Mouse (Mus musculus): ENCODE results near the gene Zcchc14. TPM values are rescaled to one million over a fixed set of nuclear protein-coding genes. Genes with fewer than 3 reads are reported as not detected.

Gene Zcchc14
- polyA plus RNA-seq, 1 experiment, result 31.4 TPM

DNA sequence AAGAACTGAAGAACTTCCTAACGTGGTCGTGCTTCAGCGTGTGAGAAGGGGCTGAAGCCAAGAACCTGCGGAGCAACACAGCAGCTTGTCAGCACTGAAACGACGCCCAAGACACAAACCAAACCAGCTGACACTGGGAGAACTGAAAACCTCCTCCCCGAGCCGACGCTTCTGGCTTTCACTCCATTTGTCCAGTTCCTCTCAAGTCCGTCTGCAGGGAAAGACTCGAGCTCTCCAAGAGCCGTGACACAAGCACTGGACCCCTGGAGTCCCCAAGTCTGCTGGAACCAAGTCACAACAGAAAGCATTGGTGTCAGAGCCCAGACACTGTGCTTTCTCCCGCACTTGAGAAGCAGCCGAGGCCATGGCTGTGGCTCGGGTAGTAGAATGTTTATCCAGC is 43.5 kb downstream of the Zcchc14 start:
- Histone ChIP-seq H3K36me3 (ENCODE audit: control insufficient read depth, insufficient read depth, low read length) (peaks cover 4% of the 10 kb centered on the region), H3K4me1 (ENCODE audit: control insufficient read depth, insufficient read depth, low read length) (no peaks in the 10 kb centered on the region), H3K27ac (ENCODE audit: insufficient read depth, low read depth, low read length) (no peak overlapping the region), H3K4me3 (ENCODE audit: insufficient read depth, low read depth, low read length) (no peak overlapping the region), H3K27me3 (replicated peaks; ENCODE audit: control insufficient read depth, insufficient read depth, low read length) (no peaks in the 10 kb centered on the region)
- TF ChIP-seq CTCF (conservative IDR thresholded peaks at IDR 0.05; ENCODE audit: insufficient read depth, insufficient read length, low read depth, low read length) (no peak), POLR2A (IDR thresholded peaks at IDR 0.05; ENCODE audit: low read depth, low read length) (no peak)
- no peak for DNase-seq
- 68% methylated on average over 15 of the region's 15 CpGs for WGBS

DNA sequence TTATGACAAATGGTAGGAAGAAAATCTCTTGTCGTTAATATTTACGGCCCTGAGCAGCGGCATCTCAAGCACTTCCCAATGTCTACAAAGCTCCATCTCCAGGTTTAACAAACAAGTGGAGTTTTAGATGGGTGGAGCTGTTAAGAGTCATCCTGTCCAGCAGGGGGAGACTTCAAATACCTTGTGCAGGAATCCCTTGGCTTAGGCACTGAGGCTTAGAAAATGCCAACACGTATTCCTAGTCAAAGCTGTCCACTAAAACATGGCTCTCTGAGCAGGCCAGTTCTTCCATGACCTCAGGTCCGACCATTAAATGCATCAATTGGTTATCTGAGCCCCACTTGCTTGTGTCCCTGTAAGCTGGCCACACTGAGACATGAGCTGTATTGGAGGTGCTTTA is 45.0 kb downstream of the Zcchc14 start:
- H3K27ac ChIP-seq (ENCODE audit: insufficient read depth, low read depth, low read length), result no peak overlapping the region
- no peak for TF ChIP-seq POLR2A (IDR thresholded peaks at IDR 0.05; ENCODE audit: low read depth, low read length)
- TF ChIP-seq CTCF (conservative IDR thresholded peaks at IDR 0.05; ENCODE audit: insufficient read depth, insufficient read length, low read depth, low read length), result peak; percentile 54
- H3K27me3 ChIP-seq (replicated peaks; ENCODE audit: control insufficient read depth, insufficient read depth, low read length), result no peaks in the 10 kb centered on the region
- no peaks in the 10 kb centered on the region for H3K4me1 ChIP-seq (ENCODE audit: control insufficient read depth, insufficient read depth, low read length)
- peaks cover 6% of the 10 kb centered on the region for H3K36me3 ChIP-seq (ENCODE audit: control insufficient read depth, insufficient read depth, low read length)
- no peak for DNase-seq
- 74% methylated on average over 5 of the region's 5 CpGs for WGBS
- no peak overlapping the region for H3K4me3 ChIP-seq (ENCODE audit: insufficient read depth, low read depth, low read length)

GRCm38 (mm10) chr8:121603801-121604200 is 48.9 kb downstream of the Zcchc14 start:
- H3K27ac ChIP-seq (ENCODE audit: insufficient read depth, low read depth, low read length), result no peak overlapping the region
- TF ChIP-seq POLR2A (IDR thresholded peaks at IDR 0.05; ENCODE audit: low read depth, low read length) (no peak), CTCF (conservative IDR thresholded peaks at IDR 0.05; ENCODE audit: insufficient read depth, insufficient read length, low read depth, low read length) (no peak)
- no peak for DNase-seq
- WGBS, result 86% methylated on average over 12 of the region's 12 CpGs
- no peaks in the 10 kb centered on the region for H3K4me1 ChIP-seq (ENCODE audit: control insufficient read depth, insufficient read depth, low read length)
- H3K36me3 ChIP-seq (ENCODE audit: control insufficient read depth, insufficient read depth, low read length), result peaks cover 8% of the 10 kb centered on the region
- H3K27me3 ChIP-seq (replicated peaks; ENCODE audit: control insufficient read depth, insufficient read depth, low read length), result no peaks in the 10 kb centered on the region
- H3K4me3 ChIP-seq (ENCODE audit: insufficient read depth, low read depth, low read length), result no peak overlapping the region

- no peaks in the 10 kb centered on the region for H3K4me1 ChIP-seq (ENCODE audit: control insufficient read depth, insufficient read depth, low read length)
- no peak overlapping the region for H3K4me3 ChIP-seq (ENCODE audit: insufficient read depth, low read depth, low read length)
- TF ChIP-seq POLR2A (IDR thresholded peaks at IDR 0.05; ENCODE audit: low read depth, low read length), result no peak
- TF ChIP-seq CTCF (conservative IDR thresholded peaks at IDR 0.05; ENCODE audit: insufficient read depth, insufficient read length, low read depth, low read length), result peak; percentile 89
- no peaks in the 10 kb centered on the region for H3K27me3 ChIP-seq (replicated peaks; ENCODE audit: control insufficient read depth, insufficient read depth, low read length)
- H3K36me3 ChIP-seq (ENCODE audit: control insufficient read depth, insufficient read depth, low read length), result peaks cover 9% of the 10 kb centered on the region
- 17% methylated on average over 3 of the region's 3 CpGs for WGBS
- peak; percentile 88 for DNase-seq
- no peak overlapping the region for H3K27ac ChIP-seq (ENCODE audit: insufficient read depth, low read depth, low read length)
These were observed 49.8 kb downstream of the Zcchc14 start for GRCm38 (mm10) chr8:121602860-121603259.

DNA sequence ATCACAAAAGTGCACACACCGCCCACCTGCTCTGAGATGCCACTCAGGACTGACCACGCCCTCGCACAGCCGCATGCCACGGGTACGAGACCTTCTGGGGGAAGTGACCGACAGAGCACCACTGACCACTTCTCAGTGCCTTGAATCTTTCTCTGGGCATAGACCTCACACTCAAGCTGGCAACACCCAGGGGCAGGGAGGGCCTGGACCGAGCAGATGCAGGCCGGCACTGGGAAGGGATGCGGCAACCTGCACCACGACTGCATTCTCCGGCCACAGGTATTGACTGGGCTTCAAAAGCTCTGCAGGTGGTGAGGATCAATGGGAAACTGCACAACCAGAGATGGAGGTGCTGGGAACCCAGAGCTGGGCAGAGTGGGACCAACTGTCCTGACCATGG is 50.3 kb downstream of the Zcchc14 start:
- no peak overlapping the region for H3K27ac ChIP-seq (ENCODE audit: insufficient read depth, low read depth, low read length)
- TF ChIP-seq POLR2A (IDR thresholded peaks at IDR 0.05; ENCODE audit: low read depth, low read length) (no peak), CTCF (conservative IDR thresholded peaks at IDR 0.05; ENCODE audit: insufficient read depth, insufficient read length, low read depth, low read length) (no peak)
- no peak for DNase-seq
- 92% methylated on average over 12 of the region's 12 CpGs for WGBS
- peaks cover 10% of the 10 kb centered on the region for H3K36me3 ChIP-seq (ENCODE audit: control insufficient read depth, insufficient read depth, low read length)
- no peaks in the 10 kb centered on the region for H3K4me1 ChIP-seq (ENCODE audit: control insufficient read depth, insufficient read depth, low read length)
- H3K27me3 ChIP-seq (replicated peaks; ENCODE audit: control insufficient read depth, insufficient read depth, low read length), result no peaks in the 10 kb centered on the region
- no peak overlapping the region for H3K4me3 ChIP-seq (ENCODE audit: insufficient read depth, low read depth, low read length)

GRCm38 (mm10) chr8:121599842-121600241 is 52.9 kb downstream of the Zcchc14 start:
- 84% methylated on average over 14 of the region's 14 CpGs for WGBS
- TF ChIP-seq CTCF (conservative IDR thresholded peaks at IDR 0.05; ENCODE audit: insufficient read depth, insufficient read length, low read depth, low read length), result no peak
- TF ChIP-seq POLR2A (IDR thresholded peaks at IDR 0.05; ENCODE audit: low read depth, low read length), result no peak

DNA sequence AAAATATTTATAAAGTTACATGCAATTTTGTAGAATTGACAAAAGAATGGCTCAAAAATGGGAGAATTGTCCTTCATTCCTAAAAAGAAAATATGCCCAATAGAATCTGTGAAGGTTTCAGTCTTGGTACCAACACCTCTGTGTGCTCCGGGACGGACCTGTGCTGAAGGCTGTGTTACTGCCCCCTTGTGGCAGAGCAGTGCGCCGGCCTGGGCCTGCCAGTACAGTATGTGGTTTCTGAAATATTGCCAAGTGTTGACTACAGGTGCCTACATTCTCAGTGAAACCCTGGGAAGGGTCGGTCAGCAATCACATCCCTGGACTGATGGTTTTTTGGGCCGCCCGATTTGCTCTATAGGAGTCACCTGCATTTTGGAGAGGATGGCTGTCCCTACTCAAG is 53.8 kb downstream of the Zcchc14 start:
- TF ChIP-seq CTCF (conservative IDR thresholded peaks at IDR 0.05; ENCODE audit: insufficient read depth, insufficient read length, low read depth, low read length) (peak; percentile 93), POLR2A (IDR thresholded peaks at IDR 0.05; ENCODE audit: low read depth, low read length) (no peak)
- Histone ChIP-seq H3K4me1 (ENCODE audit: control insufficient read depth, insufficient read depth, low read length) (no peaks in the 10 kb centered on the region), H3K27me3 (replicated peaks; ENCODE audit: control insufficient read depth, insufficient read depth, low read length) (no peaks in the 10 kb centered on the region), H3K4me3 (ENCODE audit: insufficient read depth, low read depth, low read length) (no peak overlapping the region), H3K36me3 (ENCODE audit: control insufficient read depth, insufficient read depth, low read length) (peaks cover 3% of the 10 kb centered on the region; the same call in 1 of the 2 replicates), H3K27ac (ENCODE audit: insufficient read depth, low read depth, low read length) (no peak overlapping the region)
- WGBS, result 20% methylated on average over 7 of the region's 7 CpGs
- peak; percentile 91 for DNase-seq

More at GRCm38 (mm10) chr8:121599842-121600241, 52.9 kb downstream of the Zcchc14 start:
- no peak for DNase-seq
- no peaks in the 10 kb centered on the region for H3K27me3 ChIP-seq (replicated peaks; ENCODE audit: control insufficient read depth, insufficient read depth, low read length)
- peaks cover 8% of the 10 kb centered on the region for H3K36me3 ChIP-seq (ENCODE audit: control insufficient read depth, insufficient read depth, low read length)
- no peak overlapping the region for H3K27ac ChIP-seq (ENCODE audit: insufficient read depth, low read depth, low read length)
- H3K4me1 ChIP-seq (ENCODE audit: control insufficient read depth, insufficient read depth, low read length), result no peaks in the 10 kb centered on the region
- no peak overlapping the region for H3K4me3 ChIP-seq (ENCODE audit: insufficient read depth, low read depth, low read length)

Data from kidney, adult 2 months (tissue).